Mouse (Mus musculus): ENCODE measurements at regions not wholly inside any gene's neighbourhood (a gene's known extent, or its start where the extent isn't known, plus 50 kb on each side); places are given as distances from the start of the nearest gene placed in this dataset.

GRCm38 (mm10) chr9:23050751-23051150 lies 172.1 kb upstream of the Bmper start:
- TF ChIP-seq CTCF (IDR thresholded peaks at IDR 0.05; ENCODE audit: borderline replicate concordance, control insufficient read depth, extremely low read depth, insufficient read depth, low read length, poor library complexity) = no peak
- TF ChIP-seq POLR2A (IDR thresholded peaks at IDR 0.05; ENCODE audit: control insufficient read depth, extremely low read depth, insufficient read depth, low read length, poor library complexity) = no peak
